8 mouse cellular contexts compared by ENCODE assay signal in the genomic region with DNA sequence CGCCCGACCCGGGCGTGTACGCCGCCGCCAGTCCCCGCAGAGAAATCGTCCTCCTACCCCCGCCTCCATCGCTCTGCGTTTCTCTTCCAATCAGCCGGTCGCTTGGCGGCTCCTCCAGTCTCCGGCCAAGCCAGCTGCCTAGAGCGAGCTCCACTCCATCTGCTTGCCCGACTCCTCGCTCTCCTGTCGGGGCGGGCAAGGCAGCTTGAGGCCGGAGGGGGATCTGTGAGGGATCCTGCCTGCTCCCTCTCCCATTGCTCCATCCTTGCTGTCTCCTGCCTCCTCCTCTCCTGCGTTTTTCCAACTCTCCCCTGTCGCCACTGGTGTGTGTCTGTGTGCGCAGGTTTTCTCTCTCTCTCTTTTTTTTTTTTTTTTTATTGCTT. TPM values are rescaled to one million over a fixed set of nuclear protein-coding genes. Genes with fewer than 3 reads are reported as not detected.
DNase-seq lines count a peak whose midpoint lies in the region; ATAC-seq lines count a peak whose summit lies in the region.

Gene Ubtf, minus strand, starts transcription at position 333 of the 383 bp plus-strand sequence.

- peak within 1 kb of the TSS; percentile 100 for H3K9ac ChIP-seq in hindbrain, embryonic 11.5 days (ENCODE audit: low read depth, low read length)

- peak within 1 kb of the TSS; percentile 90 for H3K4me2 ChIP-seq in hindbrain, embryonic 11.5 days (replicated peaks; ENCODE audit: low read depth, low read length)

- peak within 1 kb of the TSS; percentile 100 for H3K4me3 ChIP-seq in hindbrain, embryonic 11.5 days (ENCODE audit: low read depth, low read length)

- peak within 1 kb of the TSS; percentile 99 for H3K27ac ChIP-seq in hindbrain, embryonic 11.5 days (ENCODE audit: low read depth, low read length)

- no peaks in the 10 kb centered on the region; the same call in 1 of the 2 replicates for H3K4me1 ChIP-seq in hindbrain, embryonic 11.5 days (replicated peaks; ENCODE audit: control insufficient read depth, insufficient read depth, low read length)

- no peaks in the 10 kb centered on the region for H3K27me3 ChIP-seq in hindbrain, embryonic 11.5 days (ENCODE audit: control insufficient read depth, insufficient read depth, low read length)

- peak; percentile 72 for DNase-seq in R1 (ENCODE audit: low read depth, low spot score)
- peak; percentile 96 for DNase-seq in cerebellum, postnatal 14 days
- peak; percentile 75 to 77 for DNase-seq in frontal cortex, postnatal 14 days (ENCODE audit: low spot score in 2 of 2)
- peak; percentile 81 for DNase-seq in hindbrain, embryonic 11.5 days (ENCODE audit: low spot score)
- peak; percentile 84 to 87 for DNase-seq in layer of hippocampus, postnatal 14 days (ENCODE audit: low spot score in 2 of 2)
- DNase-seq in lung, postnatal 25 days (ENCODE audit: low spot score) = peak; percentile 79
- peak; percentile 69 for DNase-seq in retina, adult 2 months (ENCODE audit: low read depth, low spot score)
- peak; percentile 80 for DNase-seq in thymus, postnatal 14 days

- ATAC-seq in hindbrain, embryonic 11.5 days (ENCODE audit: low FRiP score) = peak; percentile 19; the same call in 1 of the 2 replicates

- WGBS in hindbrain, embryonic 11.5 days = 0% methylated on average over 25 of the region's 25 CpGs

- no peaks in the 10 kb centered on the region for H3K9me3 ChIP-seq in hindbrain, embryonic 11.5 days (ENCODE audit: control insufficient read depth, low read length)

- 0 out of 2 replicates have a peak, but pooled peaks cover under 1% of the 10 kb centered on the region for H3K36me3 ChIP-seq in hindbrain, embryonic 11.5 days (ENCODE audit: control insufficient read depth, insufficient read depth, low read length)

RNA-seq across cellular contexts. Expression of gene Ubtf, which starts in this region (rescaled TPM):
- 82.1 and 83.4 TPM in 2 replicates for polyA plus RNA-seq in hindbrain, embryonic 11.5 days (2014; fragmentation: Nextera tagmentation; extraction: Ambion mirVana)
- 100 to 1,000 TPM; 120 to 121 TPM for total RNA-seq in layer of hippocampus, postnatal 14 days (2021)

Comparison
In these comparisons a context has a peak if more than half of its experiments do, and no peak if none do; other contexts are left out.
1. Peak in every context shown above with its lines: DNase-seq, ATAC-seq, H3K4me3 ChIP-seq and H3K27ac ChIP-seq.